Mouse (Mus musculus): ENCODE results near the gene Tcf7l2. TPM values are rescaled to one million over a fixed set of nuclear protein-coding genes. Genes with fewer than 3 reads are reported as not detected.
A peak's percentile ranks its signal among the peaks of the same experiment; 100 is the strongest.

The Tcf7l2 gene
- polyA plus RNA-seq, 1 experiment from 2014 or later, result 45.6 TPM

DNA sequence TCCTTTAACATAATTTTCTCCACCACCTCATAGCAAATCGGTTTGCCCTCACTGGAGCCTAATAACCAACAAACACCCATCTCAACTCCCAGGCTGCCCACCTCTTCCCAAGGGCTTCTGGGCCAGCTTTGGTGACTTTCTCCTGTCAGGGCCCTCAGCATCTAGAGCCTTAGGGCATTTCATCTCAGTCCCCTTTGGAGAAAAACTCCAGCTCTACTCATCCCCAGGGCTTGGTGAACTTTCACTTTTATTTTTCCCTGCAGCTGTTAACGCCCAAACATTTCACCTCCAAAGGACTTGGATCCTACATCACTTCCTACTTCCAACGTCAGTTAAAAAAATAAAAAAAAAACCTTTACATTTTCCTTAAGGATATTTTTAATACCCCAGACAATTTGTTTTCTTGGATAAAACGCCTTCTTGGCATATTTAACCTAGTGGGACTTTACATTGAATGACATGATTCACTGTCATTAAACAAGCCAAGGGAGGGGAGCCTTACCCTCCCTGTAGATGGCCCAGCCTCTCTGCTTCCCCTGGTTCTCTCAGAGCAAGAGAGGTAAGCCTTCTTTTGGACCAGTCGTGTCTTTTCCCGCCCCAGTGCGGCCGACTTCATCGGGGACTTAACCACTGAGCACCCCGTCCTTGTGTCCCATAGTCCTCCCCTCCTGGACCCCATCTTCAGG, 724 bp upstream of the Tcf7l2 start:
- ATAC-seq (replicated peaks; ENCODE audit: extremely low read depth, insufficient read depth, low FRiP score), result peak; percentile 19
- Histone ChIP-seq H3K4me1 (ENCODE audit: control insufficient read depth, insufficient read depth, low read length) (peaks cover 7% of the 10 kb centered on the region), H3K36me3 (ENCODE audit: control insufficient read depth, insufficient read depth) (no peaks in the 10 kb centered on the region), H3K9ac (ENCODE audit: low read length) (peak overlapping the region; percentile 61), H3K27ac (ENCODE audit: low read length) (peak overlapping the region; percentile 96), H3K4me2 (ENCODE audit: low read depth, low read length) (peak overlapping the region; percentile 84), H3K27me3 (ENCODE audit: control insufficient read depth, insufficient read depth, low read length) (no peaks in the 10 kb centered on the region), H3K4me3 (ENCODE audit: low read length) (peak overlapping the region; percentile 77), H3K9me3 (replicated peaks; ENCODE audit: control insufficient read depth, low read length) (no peaks in the 10 kb centered on the region)
- WGBS, result 11% methylated on average over 10 of the region's 10 CpGs

DNA sequence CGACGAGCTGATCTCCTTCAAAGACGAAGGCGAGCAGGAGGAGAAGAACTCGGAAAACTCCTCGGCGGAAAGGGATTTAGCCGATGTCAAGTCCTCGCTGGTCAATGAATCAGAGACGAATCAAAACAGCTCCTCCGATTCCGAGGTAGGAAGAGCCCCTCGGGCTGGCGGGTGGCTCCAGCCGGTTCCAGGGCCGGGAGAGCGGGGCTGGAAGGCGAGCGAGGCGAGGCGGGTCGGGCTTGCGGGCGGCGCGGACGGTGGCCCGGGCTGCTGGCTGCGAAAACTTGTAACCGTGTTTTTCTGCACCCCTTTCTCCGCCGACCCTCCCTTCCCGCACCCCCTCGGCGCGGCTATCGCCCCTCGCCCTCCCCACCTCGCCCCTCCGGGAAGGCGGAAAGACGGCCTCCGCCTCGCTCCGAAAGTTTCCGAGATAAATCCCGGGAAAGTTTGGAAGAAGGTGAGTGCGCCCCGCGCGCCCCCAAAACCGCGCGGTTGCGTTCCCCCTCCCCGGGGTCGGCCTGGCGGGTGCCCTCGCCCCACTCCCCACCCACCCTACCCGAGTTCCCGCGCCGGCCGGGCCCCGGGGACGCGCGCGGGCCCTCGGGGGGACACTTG, 873 bp downstream of the Tcf7l2 start:
- peak overlapping the region; percentile 92 for H3K9ac ChIP-seq (ENCODE audit: low read length)
- H3K27me3 ChIP-seq (ENCODE audit: control insufficient read depth, insufficient read depth, low read length), result no peaks in the 10 kb centered on the region
- WGBS, result 1% methylated on average over 68 of the region's 70 CpGs
- H3K36me3 ChIP-seq (ENCODE audit: control insufficient read depth, insufficient read depth), result no peaks in the 10 kb centered on the region
- peak overlapping the region; percentile 84 for H3K4me2 ChIP-seq (ENCODE audit: low read depth, low read length)
- H3K4me3 ChIP-seq (ENCODE audit: low read length), result peak overlapping the region; percentile 77
- peak overlapping the region; percentile 96 for H3K27ac ChIP-seq (ENCODE audit: low read length)
- peaks cover 23% of the 10 kb centered on the region for H3K4me1 ChIP-seq (ENCODE audit: control insufficient read depth, insufficient read depth, low read length)
- H3K9me3 ChIP-seq (replicated peaks; ENCODE audit: control insufficient read depth, low read length), result no peaks in the 10 kb centered on the region
- 0 out of 2 replicates have a peak, but pooled peaks have one; percentile 12 for ATAC-seq (replicated peaks; ENCODE audit: extremely low read depth, insufficient read depth, low FRiP score)

DNA sequence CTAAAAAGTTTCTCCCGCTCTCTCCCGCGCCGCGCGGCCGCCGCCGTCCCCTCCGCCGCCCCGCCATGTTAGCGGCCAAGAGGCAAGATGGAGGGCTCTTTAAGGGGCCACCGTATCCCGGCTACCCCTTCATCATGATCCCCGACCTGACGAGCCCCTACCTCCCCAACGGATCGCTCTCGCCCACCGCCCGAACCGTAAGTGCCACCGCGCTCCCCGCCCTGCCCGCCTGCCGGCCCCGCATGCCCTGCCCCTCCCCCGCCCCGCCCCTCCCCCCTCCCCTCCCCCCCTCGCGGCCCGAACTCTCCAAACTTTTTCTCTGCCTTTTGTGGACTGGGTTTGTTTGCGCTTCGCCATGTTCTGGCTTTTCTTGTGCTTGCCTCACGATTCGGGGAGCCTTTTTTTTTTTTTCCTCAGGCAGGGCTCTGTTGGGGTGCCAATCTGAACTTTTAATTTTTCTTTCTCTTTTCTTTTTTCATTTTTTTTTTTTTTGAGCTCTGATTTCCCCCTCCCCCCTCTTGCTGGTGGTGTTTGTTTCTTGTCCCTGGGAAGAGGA, 1.5 kb downstream of the Tcf7l2 start:
- H3K9me3 ChIP-seq (replicated peaks; ENCODE audit: control insufficient read depth, low read length), result no peaks in the 10 kb centered on the region
- ATAC-seq (replicated peaks; ENCODE audit: extremely low read depth, insufficient read depth, low FRiP score), result peak; percentile 7; the same call in 1 of the 2 replicates
- H3K4me2 ChIP-seq (ENCODE audit: low read depth, low read length), result peak overlapping the region; percentile 84
- H3K27ac ChIP-seq (ENCODE audit: low read length), result peak overlapping the region; percentile 96
- no peaks in the 10 kb centered on the region for H3K36me3 ChIP-seq (ENCODE audit: control insufficient read depth, insufficient read depth)
- H3K4me1 ChIP-seq (ENCODE audit: control insufficient read depth, insufficient read depth, low read length), result peaks cover 29% of the 10 kb centered on the region
- no peaks in the 10 kb centered on the region for H3K27me3 ChIP-seq (ENCODE audit: control insufficient read depth, insufficient read depth, low read length)
- peak overlapping the region; percentile 92 for H3K9ac ChIP-seq (ENCODE audit: low read length)
- WGBS, result 0% methylated on average over 33 of the region's 38 CpGs
- peak overlapping the region; percentile 77 for H3K4me3 ChIP-seq (ENCODE audit: low read length)

DNA sequence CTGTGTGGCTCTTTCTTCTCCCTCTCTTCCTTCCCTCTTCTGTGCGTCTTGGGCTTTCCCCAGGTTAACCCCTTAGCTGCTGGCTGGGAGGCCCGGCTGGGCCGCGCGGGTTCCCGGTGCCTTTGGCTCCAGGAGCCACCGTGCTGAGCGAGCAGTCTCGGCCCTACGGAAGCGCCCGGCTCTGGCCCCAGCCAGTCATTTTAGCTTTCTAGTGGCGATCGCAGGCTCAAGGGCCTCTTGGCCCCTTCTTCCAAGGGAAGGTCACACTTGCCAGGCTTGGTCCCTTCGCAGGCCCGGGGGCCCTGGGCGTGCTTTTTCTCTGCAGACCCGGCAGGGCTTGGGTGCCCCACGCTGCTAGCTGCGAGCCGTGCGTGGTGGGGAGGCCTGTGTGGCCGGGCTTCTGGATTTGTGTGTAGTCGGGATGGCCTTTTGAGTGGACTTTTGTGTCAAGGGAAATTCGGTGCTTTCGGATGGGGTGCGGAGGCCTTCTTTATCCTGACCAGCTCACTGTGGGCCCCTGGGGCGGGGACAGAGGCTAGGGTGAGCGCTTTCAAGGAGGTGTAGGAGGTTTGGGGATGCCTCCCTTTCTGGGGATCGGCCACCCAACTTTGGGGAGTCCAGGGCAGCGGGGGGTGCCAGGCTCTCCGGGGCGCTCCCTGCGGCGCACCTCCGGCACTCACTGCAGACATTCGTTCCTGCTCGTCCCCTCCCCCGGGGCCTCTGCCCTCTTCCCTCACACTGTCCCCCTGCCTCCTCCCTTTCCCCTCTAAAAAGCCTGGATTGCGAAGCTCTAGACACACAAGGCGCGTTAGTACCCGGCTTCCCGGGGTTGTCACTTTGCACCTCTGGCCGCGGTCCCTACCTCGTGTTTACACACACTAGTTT, 2.2 kb downstream of the Tcf7l2 start:
- Histone ChIP-seq H3K27me3 (ENCODE audit: control insufficient read depth, insufficient read depth, low read length) (no peaks in the 10 kb centered on the region), H3K4me2 (ENCODE audit: low read depth, low read length) (peak overlapping the region; percentile 84), H3K36me3 (ENCODE audit: control insufficient read depth, insufficient read depth) (no peaks in the 10 kb centered on the region), H3K9ac (ENCODE audit: low read length) (peak overlapping the region; percentile 92), H3K9me3 (replicated peaks; ENCODE audit: control insufficient read depth, low read length) (no peaks in the 10 kb centered on the region), H3K4me3 (ENCODE audit: low read length) (peak overlapping the region; percentile 77), H3K4me1 (ENCODE audit: control insufficient read depth, insufficient read depth, low read length) (peaks cover 36% of the 10 kb centered on the region), H3K27ac (ENCODE audit: low read length) (peak overlapping the region; percentile 96)
- under 1% methylated on average over 47 of the region's 47 CpGs for WGBS
- peak; percentile 11; the same call in 1 of the 2 replicates for ATAC-seq (replicated peaks; ENCODE audit: extremely low read depth, insufficient read depth, low FRiP score)

DNA sequence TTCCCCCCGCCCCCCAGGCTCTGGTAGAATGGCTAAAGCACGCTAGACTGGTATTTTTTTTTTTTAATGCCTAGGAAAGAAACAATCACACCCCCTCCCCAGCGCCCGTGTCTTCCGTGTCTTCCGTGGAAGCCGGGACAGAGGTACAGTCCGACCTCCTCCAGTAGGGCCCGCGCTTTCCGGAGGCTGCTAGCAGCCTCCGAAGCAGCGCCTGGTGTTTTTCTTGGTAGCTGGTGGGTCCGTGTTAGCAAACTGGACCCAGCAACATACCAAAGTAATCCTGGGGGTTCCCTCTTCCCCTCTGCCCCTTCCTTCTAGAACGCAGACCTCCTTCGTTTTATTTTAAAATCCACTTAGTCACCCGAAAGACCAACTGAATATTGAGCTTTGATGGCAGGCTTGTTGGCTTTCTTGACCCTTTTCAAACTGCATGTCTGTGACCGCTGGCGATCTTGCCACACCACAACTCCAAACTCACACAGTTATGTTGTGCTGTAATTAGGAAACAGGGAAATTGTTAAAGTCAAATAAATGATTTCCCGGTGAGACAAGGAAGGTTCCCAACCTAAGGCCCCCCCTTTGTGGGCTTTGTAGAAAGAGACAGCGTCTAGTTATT, 3.1 kb downstream of the Tcf7l2 start:
- Histone ChIP-seq H3K9me3 (replicated peaks; ENCODE audit: control insufficient read depth, low read length) (no peaks in the 10 kb centered on the region), H3K36me3 (ENCODE audit: control insufficient read depth, insufficient read depth) (no peaks in the 10 kb centered on the region), H3K4me3 (ENCODE audit: low read length) (peak overlapping the region; percentile 77), H3K27ac (ENCODE audit: low read length) (peak overlapping the region; percentile 96), H3K4me1 (ENCODE audit: control insufficient read depth, insufficient read depth, low read length) (peaks cover 44% of the 10 kb centered on the region), H3K4me2 (ENCODE audit: low read depth, low read length) (peak overlapping the region; percentile 84), H3K27me3 (ENCODE audit: control insufficient read depth, insufficient read depth, low read length) (no peaks in the 10 kb centered on the region), H3K9ac (ENCODE audit: low read length) (peak overlapping the region; percentile 92)
- 5% methylated on average over 21 of the region's 21 CpGs for WGBS
- ATAC-seq (replicated peaks; ENCODE audit: extremely low read depth, insufficient read depth, low FRiP score), result no peak

DNA sequence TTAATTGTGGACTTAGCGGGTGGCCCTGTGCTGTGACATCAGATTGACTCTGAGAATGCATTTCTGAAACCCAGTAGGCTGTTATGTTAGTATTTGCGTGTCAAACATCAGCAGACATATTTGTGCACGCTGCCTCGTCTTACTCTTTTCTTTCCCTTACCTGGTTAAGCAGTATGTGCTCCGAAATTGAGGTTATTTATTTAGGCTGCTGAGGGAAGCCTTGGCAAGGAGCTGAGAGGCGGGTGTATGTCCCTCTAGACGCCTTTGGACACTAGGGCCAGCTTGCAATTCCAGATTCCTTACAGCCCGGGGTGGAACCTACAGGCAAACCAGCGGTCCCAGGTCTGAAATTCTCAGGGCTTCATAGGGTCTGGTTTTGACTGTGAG, 3.6 kb downstream of the Tcf7l2 start:
- WGBS, result 26% methylated on average over 9 of the region's 9 CpGs
- H3K36me3 ChIP-seq (ENCODE audit: control insufficient read depth, insufficient read depth), result no peaks in the 10 kb centered on the region
- H3K4me3 ChIP-seq (ENCODE audit: low read length), result peak overlapping the region; percentile 77
- no peaks in the 10 kb centered on the region for H3K9me3 ChIP-seq (replicated peaks; ENCODE audit: control insufficient read depth, low read length)
- no peak for ATAC-seq (replicated peaks; ENCODE audit: extremely low read depth, insufficient read depth, low FRiP score)
- H3K27ac ChIP-seq (ENCODE audit: low read length), result peak overlapping the region; percentile 2; the same call in 1 of the 2 replicates
- H3K9ac ChIP-seq (ENCODE audit: low read length), result peak overlapping the region; percentile 92
- H3K4me1 ChIP-seq (ENCODE audit: control insufficient read depth, insufficient read depth, low read length), result peaks cover 49% of the 10 kb centered on the region
- no peaks in the 10 kb centered on the region for H3K27me3 ChIP-seq (ENCODE audit: control insufficient read depth, insufficient read depth, low read length)
- peak overlapping the region; percentile 84 for H3K4me2 ChIP-seq (ENCODE audit: low read depth, low read length)

DNA sequence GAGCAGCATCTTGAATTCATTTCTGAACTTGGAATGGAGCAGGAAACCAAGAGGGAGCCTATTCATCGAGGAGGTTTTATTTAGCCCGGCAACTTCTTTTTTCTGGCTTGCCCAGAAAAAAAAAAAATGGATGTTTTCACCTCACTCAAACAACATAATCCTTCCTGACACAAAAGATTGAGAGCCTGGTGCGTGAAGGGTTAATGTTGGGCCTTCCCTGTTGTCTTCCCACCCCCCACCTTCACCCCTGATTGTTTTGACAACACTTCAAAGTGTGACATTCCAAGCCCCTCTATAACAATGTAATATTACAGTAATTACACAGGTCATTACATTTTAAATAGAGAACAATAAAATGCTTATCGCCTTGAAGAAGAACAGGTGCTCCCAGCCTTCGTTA, 4.6 kb downstream of the Tcf7l2 start:
- Histone ChIP-seq H3K9ac (ENCODE audit: low read length) (no peak overlapping the region), H3K9me3 (replicated peaks; ENCODE audit: control insufficient read depth, low read length) (no peaks in the 10 kb centered on the region), H3K4me3 (ENCODE audit: low read length) (no peak overlapping the region), H3K27ac (ENCODE audit: low read length) (no peak overlapping the region), H3K4me2 (ENCODE audit: low read depth, low read length) (no peak overlapping the region), H3K36me3 (ENCODE audit: control insufficient read depth, insufficient read depth) (no peaks in the 10 kb centered on the region), H3K4me1 (ENCODE audit: control insufficient read depth, insufficient read depth, low read length) (peaks cover 57% of the 10 kb centered on the region), H3K27me3 (ENCODE audit: control insufficient read depth, insufficient read depth, low read length) (no peaks in the 10 kb centered on the region)
- 46% methylated on average over 5 of the region's 5 CpGs for WGBS
- no peak for ATAC-seq (replicated peaks; ENCODE audit: extremely low read depth, insufficient read depth, low FRiP score)

DNA sequence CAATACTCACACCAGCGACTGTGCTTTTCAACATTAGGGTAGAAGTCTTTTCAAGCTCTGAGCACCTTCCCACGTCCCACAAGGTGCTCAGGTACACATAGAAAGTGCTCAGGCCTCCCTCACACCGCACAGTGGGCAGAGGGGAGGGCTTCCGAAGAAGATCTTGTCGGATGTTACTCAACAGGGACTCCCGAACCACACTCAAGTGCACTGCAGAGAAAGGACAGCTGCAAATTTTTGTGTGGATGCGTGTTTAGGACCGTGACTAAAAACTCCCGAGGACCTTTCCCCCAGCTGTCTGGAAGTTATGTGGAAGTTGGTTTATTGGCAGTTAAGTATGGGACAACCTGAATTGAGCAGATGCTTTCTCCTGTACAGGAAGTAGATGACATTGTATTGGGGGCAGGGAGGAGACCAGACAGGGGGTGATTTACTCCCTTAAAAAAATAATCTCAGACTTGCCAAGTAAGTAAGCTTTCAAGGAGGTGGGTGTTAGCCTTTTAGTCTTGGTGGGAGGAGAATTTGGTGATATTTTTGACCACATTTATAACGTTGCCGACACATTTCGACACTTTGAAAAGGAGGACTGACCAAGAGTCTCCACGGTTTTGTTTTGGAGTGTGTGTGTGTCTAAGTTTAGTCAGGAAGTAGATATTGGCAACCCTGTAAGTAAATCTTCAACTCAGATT, 5.8 kb downstream of the Tcf7l2 start:
- H3K4me3 ChIP-seq (ENCODE audit: low read length), result no peak overlapping the region
- H3K4me2 ChIP-seq (ENCODE audit: low read depth, low read length), result peak overlapping the region; percentile 36
- peak overlapping the region; percentile 33 for H3K27ac ChIP-seq (ENCODE audit: low read length)
- H3K9ac ChIP-seq (ENCODE audit: low read length), result no peak overlapping the region
- 25% methylated on average over 13 of the region's 13 CpGs for WGBS
- no peak for ATAC-seq (replicated peaks; ENCODE audit: extremely low read depth, insufficient read depth, low FRiP score)
- H3K27me3 ChIP-seq (ENCODE audit: control insufficient read depth, insufficient read depth, low read length), result no peaks in the 10 kb centered on the region
- H3K9me3 ChIP-seq (replicated peaks; ENCODE audit: control insufficient read depth, low read length), result no peaks in the 10 kb centered on the region
- H3K36me3 ChIP-seq (ENCODE audit: control insufficient read depth, insufficient read depth), result no peaks in the 10 kb centered on the region
- H3K4me1 ChIP-seq (ENCODE audit: control insufficient read depth, insufficient read depth, low read length), result peaks cover 59% of the 10 kb centered on the region

Data from heart, embryonic 16.5 days (tissue).